In the genomic region with DNA sequence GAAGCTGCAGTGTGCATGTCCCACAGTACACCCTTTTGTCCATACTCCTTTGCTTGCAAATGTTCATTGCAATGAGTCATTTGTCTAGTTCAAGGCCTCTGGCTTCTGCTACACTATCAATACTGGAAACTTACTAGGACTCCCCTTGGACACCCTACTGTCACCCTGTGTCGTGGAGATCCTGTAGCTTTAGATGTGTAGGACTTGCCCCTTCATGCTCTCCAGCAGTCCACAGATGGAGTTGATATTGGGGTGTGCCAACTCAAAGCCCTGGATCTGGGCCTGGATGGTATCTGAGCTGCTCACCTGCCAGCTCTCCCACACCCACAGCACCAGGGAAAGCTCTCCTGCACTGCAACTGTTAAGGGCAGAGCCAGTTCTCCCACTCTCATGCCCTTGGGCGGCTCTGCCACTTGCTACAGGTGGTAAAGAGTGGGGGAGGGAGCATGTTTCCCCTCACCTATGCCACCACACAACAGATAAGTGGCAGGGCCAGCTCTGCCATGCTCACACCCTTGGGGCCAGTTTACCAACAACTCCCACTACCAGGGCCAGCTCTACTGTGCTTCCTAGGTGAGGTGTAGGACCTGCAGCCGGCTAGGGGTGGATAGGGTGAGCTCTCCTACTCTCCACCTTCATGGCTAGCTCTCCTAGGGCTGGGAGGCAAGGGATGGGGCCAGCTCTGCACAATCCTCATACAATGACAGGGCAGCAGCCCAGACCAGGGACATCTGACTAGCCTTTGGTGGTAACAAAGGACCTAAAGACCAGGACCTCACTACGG, we compare ENCODE assay signal across 8 mouse cellular contexts. TPM values are rescaled to one million over a fixed set of nuclear protein-coding genes. Genes with fewer than 3 reads are reported as not detected.
DNase-seq lines count a peak whose midpoint lies in the region; ATAC-seq and TF ChIP-seq lines count a peak whose summit lies in the region.

No protein-coding gene starts in this region.

- H3K4me2 ChIP-seq in heart, embryonic 16.5 days (ENCODE audit: low read depth, low read length) = no peak overlapping the region
- H3K4me2 ChIP-seq in hindbrain, embryonic 16.5 days (ENCODE audit: low read length) = no peak overlapping the region
- no peak overlapping the region for H3K4me2 ChIP-seq in midbrain, embryonic 11.5 days

- WGBS in heart, embryonic 16.5 days = 30% methylated on average over 4 of the region's 4 CpGs
- 49% methylated on average over 4 of the region's 4 CpGs for WGBS in heart, adult 2 months
- 44% methylated on average over 4 of the region's 4 CpGs for WGBS in hindbrain, embryonic 16.5 days
- 45% methylated on average over 4 of the region's 4 CpGs for WGBS in midbrain, embryonic 11.5 days

- no peak for TF ChIP-seq CTCF in heart, adult 2 months (IDR thresholded peaks at IDR 0.05)

- H3K9me3 ChIP-seq in heart, embryonic 16.5 days (replicated peaks; ENCODE audit: control insufficient read depth, low read length) = no peaks in the 10 kb centered on the region
- no peaks in the 10 kb centered on the region for H3K9me3 ChIP-seq in hindbrain, embryonic 16.5 days (ENCODE audit: control insufficient read depth, low read length)
- no peaks in the 10 kb centered on the region for H3K9me3 ChIP-seq in midbrain, embryonic 11.5 days (ENCODE audit: control insufficient read depth, low read length)

- H3K79me2 ChIP-seq in heart, adult 2 months (replicated peaks; ENCODE audit: control insufficient read depth, insufficient read depth, low read length) = no peaks in the 10 kb centered on the region; the same call in 1 of the 2 replicates

- no peak overlapping the region for H3K27ac ChIP-seq in heart, embryonic 16.5 days (ENCODE audit: low read length)
- H3K27ac ChIP-seq in heart, adult 2 months = no peak overlapping the region
- no peak overlapping the region for H3K27ac ChIP-seq in hindbrain, embryonic 16.5 days (ENCODE audit: low read depth, low read length)
- H3K27ac ChIP-seq in midbrain, embryonic 11.5 days (ENCODE audit: low read depth, low read length) = no peak overlapping the region

- intact Hi-C loops in heart, adult 2 months (cut with DNase I) = loop anchor here (5.0 to 10.0 kb wide), 4 partner anchors 221 to 1456 kb away; partner anchors contain the start of gene Xylt1

- no peak for DNase-seq in heart, adult 2 months
- DNase-seq in embryo, embryonic 10 days (ENCODE audit: low spot score) = peak; percentile 40
- peak; percentile 82 for DNase-seq in midbrain, embryonic 11.5 days (ENCODE audit: low spot score, missing footprints)
- no peak for DNase-seq in thymus, postnatal 14 days
- no peak for DNase-seq in layer of hippocampus, adult 11-12 months (ENCODE audit: low spot score)
- no peak for DNase-seq in T-cell, adult 2 months (ENCODE audit: low spot score)

- H3K36me3 ChIP-seq in heart, embryonic 16.5 days (ENCODE audit: control insufficient read depth, insufficient read depth) = peaks cover 29% of the 10 kb centered on the region
- H3K36me3 ChIP-seq in heart, adult 2 months (ENCODE audit: control insufficient read depth, insufficient read depth, low read length) = peaks cover 17% of the 10 kb centered on the region
- peaks cover 17% of the 10 kb centered on the region for H3K36me3 ChIP-seq in hindbrain, embryonic 16.5 days (ENCODE audit: control insufficient read depth, insufficient read depth, low read length)
- peaks cover 5% of the 10 kb centered on the region; the same call in 1 of the 2 replicates for H3K36me3 ChIP-seq in midbrain, embryonic 11.5 days (ENCODE audit: control insufficient read depth, insufficient read depth, low read length)

- no peak overlapping the region for H3K4me3 ChIP-seq in heart, embryonic 16.5 days (ENCODE audit: low read length)
- H3K4me3 ChIP-seq in heart, adult 2 months = no peak overlapping the region
- H3K4me3 ChIP-seq in hindbrain, embryonic 16.5 days (ENCODE audit: low read length) = no peak overlapping the region
- no peak overlapping the region for H3K4me3 ChIP-seq in midbrain, embryonic 11.5 days (ENCODE audit: low read depth, low read length)

- ATAC-seq in heart, embryonic 16.5 days (replicated peaks; ENCODE audit: extremely low read depth, insufficient read depth, low FRiP score) = 0 out of 2 replicates have a peak, but pooled peaks have one; percentile 4
- ATAC-seq in hindbrain, embryonic 16.5 days = peak; percentile 57
- peak; percentile 60 for ATAC-seq in midbrain, embryonic 11.5 days (ENCODE audit: low FRiP score)

- H3K9ac ChIP-seq in heart, embryonic 16.5 days (ENCODE audit: low read length) = no peak overlapping the region
- H3K9ac ChIP-seq in heart, adult 2 months (ENCODE audit: low read depth, low read length) = no peak overlapping the region
- H3K9ac ChIP-seq in hindbrain, embryonic 16.5 days (ENCODE audit: low read depth, low read length) = no peak overlapping the region
- no peak overlapping the region for H3K9ac ChIP-seq in midbrain, embryonic 11.5 days (ENCODE audit: low read length)

- TF ChIP-seq POLR2A in heart, adult 2 months (IDR thresholded peaks at IDR 0.05; ENCODE audit: insufficient read depth, low read depth, low read length) = no peak

- TF ChIP-seq EP300 in heart, adult 2 months (IDR thresholded peaks at IDR 0.05; ENCODE audit: insufficient read depth, low read depth, low read length) = no peak

- peaks cover 2% of the 10 kb centered on the region; the same call in 1 of the 2 replicates for H3K4me1 ChIP-seq in heart, embryonic 16.5 days (ENCODE audit: control insufficient read depth, insufficient read depth, low read length)
- peaks cover 2% of the 10 kb centered on the region for H3K4me1 ChIP-seq in heart, adult 2 months (ENCODE audit: control insufficient read depth, insufficient read depth, low read length)
- H3K4me1 ChIP-seq in hindbrain, embryonic 16.5 days (ENCODE audit: control insufficient read depth, insufficient read depth, low read depth, low read length) = no peaks in the 10 kb centered on the region
- no peaks in the 10 kb centered on the region for H3K4me1 ChIP-seq in midbrain, embryonic 11.5 days (ENCODE audit: control insufficient read depth, insufficient read depth, low read length)

- no peaks in the 10 kb centered on the region for H3K27me3 ChIP-seq in heart, embryonic 16.5 days (ENCODE audit: control insufficient read depth, insufficient read depth, low read length)
- H3K27me3 ChIP-seq in heart, adult 2 months (ENCODE audit: control insufficient read depth, insufficient read depth, low read length) = no peaks in the 10 kb centered on the region
- no peaks in the 10 kb centered on the region for H3K27me3 ChIP-seq in hindbrain, embryonic 16.5 days (replicated peaks; ENCODE audit: control insufficient read depth, insufficient read depth, low read length)
- H3K27me3 ChIP-seq in midbrain, embryonic 11.5 days (ENCODE audit: control insufficient read depth, insufficient read depth, low read length) = no peaks in the 10 kb centered on the region

RNA-seq across cellular contexts. Expression of gene Rps15a, which starts 13.1 kb away (rescaled TPM):
- 365 and 393 TPM in 2 replicates for polyA plus RNA-seq in heart, embryonic 16.5 days (2015; fragmentation: Nextera tagmentation; extraction: Ambion mirVana)
- total RNA-seq in heart, adult 2 months (2021) = 100 to 1,000 TPM; 517 to 581 TPM
- 865 and 1,515 TPM in 2 replicates for polyA plus RNA-seq in heart, adult 2 months (2012; rRNA removed)
- 313 and 317 TPM in 2 replicates for polyA plus RNA-seq in hindbrain, embryonic 16.5 days (2015; fragmentation: Nextera tagmentation; extraction: Ambion mirVana)
- polyA plus RNA-seq in midbrain, embryonic 11.5 days (2014; fragmentation: Nextera tagmentation; extraction: Ambion mirVana) = 586 and 691 TPM in 2 replicates

RNA-seq across cellular contexts. Expression of gene Arl6ip1, which starts 26.6 kb away (rescaled TPM):
- polyA plus RNA-seq in heart, embryonic 16.5 days (2015; fragmentation: Nextera tagmentation; extraction: Ambion mirVana) = 270 and 274 TPM in 2 replicates
- total RNA-seq in heart, adult 2 months (2021) = 10 to 100 TPM; 26.1 to 28.9 TPM
- polyA plus RNA-seq in heart, adult 2 months (2012; rRNA removed) = 21.3 and 54.5 TPM in 2 replicates
- 497 and 635 TPM in 2 replicates for polyA plus RNA-seq in hindbrain, embryonic 16.5 days (2015; fragmentation: Nextera tagmentation; extraction: Ambion mirVana)
- polyA plus RNA-seq in midbrain, embryonic 11.5 days (2014; fragmentation: Nextera tagmentation; extraction: Ambion mirVana) = 494 and 501 TPM in 2 replicates

Comparison
In these comparisons a context has a peak if more than half of its experiments do, and no peak if none do; other contexts are left out.
1. ATAC-seq: peak in every context shown above with its lines; median percentile 60 in midbrain, embryonic 11.5 days; 57 in hindbrain, embryonic 16.5 days; 4 in heart, embryonic 16.5 days.
2. DNase-seq: peak in embryo, embryonic 10 days (single experiment) and midbrain, embryonic 11.5 days (single experiment); none in heart, adult 2 months (0 of 2), thymus, postnatal 14 days (single experiment), layer of hippocampus, adult 11-12 months (single experiment) and T-cell, adult 2 months (single experiment).